Mouse (Mus musculus): ENCODE results near the gene Mup1. TPM values are rescaled to one million over a fixed set of nuclear protein-coding genes. Genes with fewer than 3 reads are reported as not detected.
"Not testable (repeated sequence)": the region's sequence is repeated elsewhere in the genome, so short reads cannot be mapped to it uniquely, and the experiment has no call there.

The Mup1 gene
- not detected in 2 replicates for polyA plus RNA-seq (2014; fragmentation: Nextera tagmentation; extraction: Ambion mirVana)

GRCm38 (mm10) chr4:60501860-60502259, at the start of gene Mup1:
Gene Mup1 (minus strand): TSS chr4:60501960.
- not testable (repeated sequence) for H3K9ac ChIP-seq (ENCODE audit: low read length); DNase-seq (ENCODE audit: low spot score); H3K36me3 ChIP-seq (ENCODE audit: control insufficient read depth, insufficient read depth, low read length); H3K27me3 ChIP-seq (ENCODE audit: control insufficient read depth, insufficient read depth, low read length); H3K27ac ChIP-seq (ENCODE audit: low read depth, low read length); H3K4me2 ChIP-seq (ENCODE audit: low read depth, low read length, severe bottlenecking); H3K4me1 ChIP-seq (replicated peaks; ENCODE audit: control insufficient read depth, insufficient read depth, low read length); ATAC-seq (replicated peaks; ENCODE audit: low FRiP score); H3K4me3 ChIP-seq (ENCODE audit: low read depth, low read length); H3K9me3 ChIP-seq (ENCODE audit: control insufficient read depth, low read length)
- 83% methylated on average over 2 of the region's 4 CpGs for WGBS

Other genes with a start within 250 kb of the Mup1 start
- gene Mup9, start 80.0 kb downstream of the Mup1 start, polyA plus RNA-seq (2014; fragmentation: Nextera tagmentation; extraction: Ambion mirVana) = not detected in 2 replicates
- not detected in 2 replicates for gene Mup10, start 80.2 kb upstream of the Mup1 start, polyA plus RNA-seq (2014; fragmentation: Nextera tagmentation; extraction: Ambion mirVana)
- gene Mup11, start 160.5 kb upstream of the Mup1 start, polyA plus RNA-seq (2014; fragmentation: Nextera tagmentation; extraction: Ambion mirVana) = not detected in 2 replicates
- not detected in 2 replicates for gene Mup12, start 239.4 kb upstream of the Mup1 start, polyA plus RNA-seq (2014; fragmentation: Nextera tagmentation; extraction: Ambion mirVana)

Measured in forebrain, embryonic 11.5 days (tissue).